Mouse (Mus musculus) liver, postnatal 0 days (tissue): ENCODE data around the gene Paox.

Source experiments
- CTCF ChIP-seq: sonication (generic); IDR thresholded peaks from 2 replicates; pipeline ENCODE4 v1.5.1; 2016; ENCODE audit warnings: antibody characterized with exemption, low read depth
- EP300 ChIP-seq: IDR thresholded peaks from 2 replicates; pipeline ENCODE4 v1.6.1; 2016; ENCODE audit warnings: antibody characterized with exemption, low read depth, mild to moderate bottlenecking

DNA sequence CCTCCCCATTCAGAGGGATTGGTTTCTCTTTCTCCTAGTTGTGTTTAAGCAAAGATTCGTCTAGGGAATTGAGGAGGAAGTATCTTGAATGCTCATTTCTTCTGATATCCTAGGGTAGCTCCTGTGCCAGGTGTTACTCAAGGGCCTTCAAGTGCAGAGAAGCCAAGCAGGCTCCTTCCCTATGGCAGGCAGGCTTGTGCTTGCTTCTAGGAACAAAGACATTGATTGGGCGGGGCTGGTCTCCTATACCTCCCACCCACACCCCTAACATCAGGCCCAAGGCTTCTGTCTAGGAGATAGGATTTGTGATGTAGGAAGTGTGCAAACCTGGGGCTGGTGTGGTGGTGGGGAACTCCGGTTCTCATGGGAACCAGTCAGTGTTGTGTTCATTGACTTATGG lies 11.3 kb downstream of the Paox start:
- TF ChIP-seq CTCF (no peak), EP300 (no peak)
